Mouse (Mus musculus): ENCODE measurements around the gene Fmnl2.

GRCm38 (mm10) chr2:52960697-52961096 lies 103.0 kb downstream of the Fmnl2 start:
- TF ChIP-seq GATA1 (IDR thresholded peaks at IDR 0.05; ENCODE audit: low read length), result no peak
- TF ChIP-seq TAL1 (IDR thresholded peaks at IDR 0.05; ENCODE audit: low read length), result no peak
